Mouse (Mus musculus) neural tube, embryonic 12.5 days (tissue): ENCODE data around the gene Ctsk. TPM values are rescaled to one million over a fixed set of nuclear protein-coding genes. Genes with fewer than 3 reads are reported as not detected.
A peak's percentile ranks its signal among the peaks of the same experiment; 100 is the strongest.

ENCODE experiments used
- ATAC-seq: fragments of 200-750 bp; cut with Nextera tagmentation; 2 replicates; pipeline ENCODE4 v1.8.0; 2017; ENCODE audit warnings: low read depth, mild to moderate bottlenecking, moderate TSS enrichment, moderate library complexity; ENCODE audit not compliant: low FRiP score
- H3K27ac ChIP-seq: fragments of 300-500 bp; sonication (generic); 2 replicates; pipeline ENCODE4 v1.5.1; 2016
- H3K27me3 ChIP-seq: fragments of 300-500 bp; sonication (generic); replicated peaks from 2 replicates; pipeline ENCODE4 v1.6.1; 2016; ENCODE audit warnings: mild to moderate bottlenecking
- H3K36me3 ChIP-seq: fragments of 300-500 bp; sonication (generic); 2 replicates; pipeline ENCODE4 v1.6.1; 2016; ENCODE audit warnings: mild to moderate bottlenecking
- H3K4me1 ChIP-seq: fragments of 300-500 bp; sonication (generic); 2 replicates; pipeline ENCODE4 v1.6.1; 2016
- H3K4me2 ChIP-seq: fragments of 300-500 bp; sonication (generic); replicated peaks from 2 replicates; pipeline ENCODE4 v1.6.1; 2016; ENCODE audit warnings: mild to moderate bottlenecking
- H3K4me3 ChIP-seq: fragments of 300-500 bp; sonication (generic); 2 replicates; pipeline ENCODE4 v1.5.1; 2016
- H3K9ac ChIP-seq: fragments of 300-500 bp; sonication (generic); 2 replicates; pipeline ENCODE4 v1.6.1; 2016; ENCODE audit warnings: mild to moderate bottlenecking
- H3K9me3 ChIP-seq: fragments of 300-500 bp; sonication (generic); 2 replicates; pipeline ENCODE4 v1.6.1; 2016; ENCODE audit warnings: mild to moderate bottlenecking
- WGBS: fragments of 180-500 bp; shearing (Covaris S2); methylation state at CpG from one replicate; pipeline ENCODE4 v1.1.7; 2016; 5-methylcytosine and 5-hydroxymethylcytosine counted together
- polyA plus RNA-seq: library from polyadenylated mRNA; unstranded; fragments of >200 nt; fragmentation: Nextera tagmentation; extraction: Ambion mirVana; gene quantifications from 2 replicates; pipeline ENCODE4 v1.2.1, GENCODE M21; 2016

Gene Ctsk
- polyA plus RNA-seq, 1 experiment from 2014 or later: 12.3 TPM

DNA sequence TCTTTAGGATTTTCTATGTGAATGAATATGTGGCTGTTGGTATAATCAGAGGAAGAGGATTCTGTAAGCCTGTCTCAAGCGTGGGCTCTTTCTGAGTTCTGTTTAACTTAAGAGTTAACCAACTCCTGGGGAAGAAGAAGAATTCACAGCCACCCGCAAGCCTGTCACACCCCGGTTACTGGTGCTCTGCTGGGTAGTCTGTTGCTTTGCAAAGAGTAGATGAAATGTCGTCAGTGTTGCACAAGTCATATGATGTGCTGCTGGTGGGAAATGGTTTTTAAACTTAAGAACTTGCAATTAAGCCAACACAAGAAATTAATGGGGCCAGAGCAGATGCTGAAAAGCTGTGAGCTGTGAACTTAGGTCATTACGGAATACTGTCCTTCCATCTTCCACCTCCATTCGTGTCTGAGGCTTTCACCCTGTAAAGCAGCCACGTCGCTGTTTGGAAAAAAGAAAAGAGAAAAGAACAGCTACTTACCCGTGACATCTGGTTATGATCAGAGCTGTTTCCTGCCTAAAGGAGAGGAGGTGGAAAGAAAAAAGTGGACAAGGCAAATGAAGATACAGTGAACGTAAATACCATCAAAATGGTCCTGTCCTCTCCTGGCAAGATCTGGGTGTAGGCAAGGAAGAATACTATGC is 562 bp downstream of the Ctsk start:
- Histone ChIP-seq H3K9me3 (no peaks in the 10 kb centered on the region), H3K9ac (no peak overlapping the region), H3K27me3 (no peaks in the 10 kb centered on the region), H3K4me1 (peaks cover 9% of the 10 kb centered on the region), H3K36me3 (peaks cover 18% of the 10 kb centered on the region), H3K4me2 (no peak overlapping the region), H3K4me3 (no peak overlapping the region), H3K27ac (no peak overlapping the region)
- WGBS: 74% methylated on average over 10 of the region's 10 CpGs
- ATAC-seq: no peak

DNA sequence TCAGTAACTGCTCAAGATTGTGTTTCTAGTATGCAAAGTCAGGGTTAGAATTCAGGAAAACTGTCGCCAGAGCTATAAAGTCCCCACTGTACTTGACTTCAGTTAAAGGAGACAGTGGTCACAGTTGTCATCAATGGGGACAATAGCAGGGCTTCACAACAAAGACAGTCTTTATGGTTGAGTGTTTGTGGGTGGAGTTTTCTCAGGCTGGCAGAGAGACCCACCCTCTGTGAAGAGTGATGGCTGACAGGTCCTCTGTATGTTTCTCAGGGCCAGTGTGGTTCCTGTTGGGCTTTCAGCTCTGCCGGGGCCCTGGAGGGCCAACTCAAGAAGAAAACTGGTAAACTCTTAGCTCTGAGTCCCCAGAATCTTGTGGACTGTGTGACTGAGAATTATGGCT is 3.3 kb downstream of the Ctsk start:
- Histone ChIP-seq H3K36me3 (peaks cover 10% of the 10 kb centered on the region; the same call in 1 of the 2 replicates), H3K9me3 (no peaks in the 10 kb centered on the region), H3K27me3 (no peaks in the 10 kb centered on the region), H3K4me2 (peak overlapping the region; percentile 30), H3K4me3 (no peak overlapping the region), H3K27ac (no peak overlapping the region), H3K4me1 (peaks cover 9% of the 10 kb centered on the region), H3K9ac (no peak overlapping the region)
- peak; percentile 56; the same call in 1 of the 2 replicates for ATAC-seq
- 7% methylated on average over 2 of the region's 2 CpGs for WGBS

DNA sequence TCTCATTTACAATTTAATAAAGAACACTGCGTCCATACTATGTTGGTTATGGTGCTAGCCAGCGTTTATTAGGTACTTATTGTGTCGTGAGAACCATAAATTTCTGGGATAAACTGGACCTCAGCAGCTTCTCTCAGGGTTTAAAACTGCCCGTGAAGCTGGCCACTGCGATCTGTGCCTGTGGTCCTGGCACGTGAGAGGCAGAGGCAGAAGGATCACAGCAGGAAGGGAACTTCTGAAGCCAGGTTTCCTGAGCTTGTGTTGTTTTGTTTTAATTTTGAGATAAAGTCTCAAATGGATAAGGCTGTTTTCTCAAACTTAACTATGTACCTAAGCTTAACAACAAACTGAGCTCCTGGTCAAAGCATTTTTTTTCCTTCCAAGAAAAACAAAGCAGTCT is 10.3 kb downstream of the Ctsk start:
- H3K4me3 ChIP-seq: no peak overlapping the region
- no peaks in the 10 kb centered on the region for H3K27me3 ChIP-seq
- no peaks in the 10 kb centered on the region for H3K9me3 ChIP-seq
- ATAC-seq: no peak
- H3K4me1 ChIP-seq: no peaks in the 10 kb centered on the region
- peaks cover 10% of the 10 kb centered on the region; the same call in 1 of the 2 replicates for H3K36me3 ChIP-seq
- no peak overlapping the region for H3K9ac ChIP-seq
- no peak overlapping the region for H3K27ac ChIP-seq
- 77% methylated on average over 6 of the region's 6 CpGs for WGBS
- H3K4me2 ChIP-seq: no peak overlapping the region

DNA sequence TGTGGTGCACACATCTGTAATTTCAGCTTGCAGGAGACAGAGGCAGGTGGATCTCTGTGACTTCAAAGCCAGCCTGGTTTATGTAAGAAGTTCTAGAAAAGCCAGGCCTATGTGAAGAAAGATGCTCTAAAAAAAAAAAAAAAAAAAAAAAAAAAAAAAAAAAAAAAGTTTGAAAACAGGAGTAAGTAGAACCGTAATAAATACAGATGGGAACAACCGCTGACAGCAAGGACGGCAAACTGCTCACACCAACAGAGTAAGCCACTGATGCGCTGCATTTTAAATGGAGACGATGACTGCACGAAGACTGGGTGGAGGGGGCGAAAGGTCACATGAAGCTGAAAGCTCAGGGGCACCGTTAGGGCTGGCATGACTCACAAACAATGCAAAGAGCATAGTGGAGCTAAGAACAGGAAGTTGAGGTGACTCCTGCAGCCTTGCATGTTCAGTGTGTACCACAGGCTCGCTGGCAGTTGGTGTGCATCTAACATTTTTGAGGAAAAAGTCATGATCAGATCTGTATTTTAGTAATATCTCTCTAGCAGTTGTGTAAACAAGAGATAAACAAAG is 12.6 kb downstream of the Ctsk start:
- Histone ChIP-seq H3K27me3 (no peaks in the 10 kb centered on the region), H3K9me3 (no peaks in the 10 kb centered on the region), H3K36me3 (peaks cover 6% of the 10 kb centered on the region; the same call in 1 of the 2 replicates), H3K9ac (no peak overlapping the region), H3K4me1 (no peaks in the 10 kb centered on the region), H3K4me2 (no peak overlapping the region), H3K4me3 (no peak overlapping the region), H3K27ac (no peak overlapping the region)
- no peak for ATAC-seq
- 70% methylated on average over 9 of the region's 9 CpGs for WGBS

DNA sequence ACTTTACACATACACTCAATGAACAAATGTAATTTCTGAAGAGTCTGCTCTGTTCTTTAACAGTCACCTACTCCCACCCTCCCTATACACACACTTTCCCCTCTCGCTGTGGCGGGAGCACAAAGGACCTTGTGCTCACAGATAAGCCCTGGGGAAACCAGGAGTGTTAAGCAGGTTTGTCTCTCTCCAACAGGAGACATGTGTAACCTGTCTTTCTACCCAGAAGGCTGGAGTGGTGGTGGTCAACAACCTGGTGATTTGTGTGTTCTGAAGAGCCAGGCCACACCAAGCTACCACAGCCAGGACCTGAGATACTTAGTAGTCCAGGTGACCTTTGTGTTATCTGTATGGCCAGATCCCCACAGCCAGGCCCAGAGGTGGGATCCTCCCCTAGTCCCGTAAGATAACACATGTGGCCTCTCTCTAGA is 17.6 kb downstream of the Ctsk start:
- Histone ChIP-seq H3K9ac (no peak overlapping the region), H3K36me3 (no peaks in the 10 kb centered on the region), H3K27ac (no peak overlapping the region), H3K4me2 (no peak overlapping the region), H3K27me3 (no peaks in the 10 kb centered on the region), H3K9me3 (no peaks in the 10 kb centered on the region), H3K4me1 (no peaks in the 10 kb centered on the region), H3K4me3 (no peak overlapping the region)
- 87% methylated on average over 3 of the region's 3 CpGs for WGBS
- ATAC-seq: no peak

DNA sequence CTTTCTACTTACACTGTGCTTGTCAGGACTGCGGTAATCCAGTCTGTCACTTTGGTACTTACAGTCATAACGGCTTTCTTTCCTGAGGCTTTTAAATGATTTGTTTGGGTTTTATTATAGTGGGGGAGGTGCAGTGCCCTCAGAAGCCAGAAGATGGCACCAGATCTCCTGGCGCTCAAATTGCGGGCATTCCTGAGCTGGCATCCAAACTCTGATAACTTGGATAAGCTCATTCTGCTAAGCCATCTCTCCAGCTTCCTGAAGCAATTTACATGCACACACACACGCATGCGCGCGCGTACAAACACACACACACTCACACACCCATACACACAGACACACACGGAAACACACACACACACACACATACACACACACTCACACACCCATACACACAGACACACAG is 18.4 kb downstream of the Ctsk start:
- Histone ChIP-seq H3K4me2 (no peak overlapping the region), H3K27ac (no peak overlapping the region), H3K27me3 (no peaks in the 10 kb centered on the region), H3K4me3 (no peak overlapping the region), H3K9me3 (no peaks in the 10 kb centered on the region), H3K4me1 (no peaks in the 10 kb centered on the region), H3K9ac (no peak overlapping the region), H3K36me3 (no peaks in the 10 kb centered on the region)
- ATAC-seq: no peak
- 33% methylated on average over 10 of the region's 10 CpGs for WGBS

DNA sequence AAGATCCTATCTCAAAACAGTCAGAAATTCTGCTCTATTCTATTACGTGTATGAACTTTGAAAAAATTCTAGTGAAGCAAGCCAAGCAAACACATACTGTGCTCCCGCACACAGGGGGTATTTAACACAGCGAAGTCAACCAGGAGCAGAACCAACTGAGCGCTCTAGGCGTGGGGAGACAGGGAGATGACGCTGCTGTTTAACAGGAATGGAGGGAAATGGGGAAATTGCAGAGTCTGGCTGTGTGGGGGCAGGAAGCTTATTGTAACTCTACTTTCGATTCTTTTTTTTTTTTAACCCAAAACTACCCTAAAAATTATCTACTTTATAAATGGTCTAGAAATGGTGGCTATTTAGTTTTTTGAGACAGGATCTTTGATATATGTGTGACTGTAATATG is 19.8 kb downstream of the Ctsk start:
- 87% methylated on average over 7 of the region's 7 CpGs for WGBS
- Histone ChIP-seq H3K9me3 (no peaks in the 10 kb centered on the region), H3K27ac (no peak overlapping the region), H3K4me2 (no peak overlapping the region), H3K36me3 (no peaks in the 10 kb centered on the region), H3K27me3 (no peaks in the 10 kb centered on the region), H3K4me3 (no peak overlapping the region), H3K9ac (no peak overlapping the region), H3K4me1 (no peaks in the 10 kb centered on the region)
- no peak for ATAC-seq

DNA sequence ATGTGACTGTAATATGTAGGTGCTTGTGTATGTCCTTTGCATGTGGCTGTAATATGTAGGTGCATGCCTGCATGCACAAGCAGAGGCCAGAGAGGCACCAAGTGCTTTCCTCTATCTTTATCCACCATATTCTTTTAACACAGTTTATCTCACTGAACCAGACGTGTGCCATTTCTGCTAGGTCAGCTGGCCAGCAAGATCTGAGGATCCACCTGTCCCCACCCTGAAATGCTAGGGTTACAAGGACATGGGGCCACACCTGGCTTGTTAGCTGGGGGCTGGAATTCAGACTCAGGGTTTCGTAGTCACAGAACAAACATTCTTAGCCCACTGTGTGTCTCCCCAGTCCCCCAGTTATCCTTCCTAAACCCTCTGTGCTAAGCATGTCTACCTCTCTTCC is 20.3 kb downstream of the Ctsk start:
- Histone ChIP-seq H3K27me3 (no peaks in the 10 kb centered on the region), H3K9me3 (no peaks in the 10 kb centered on the region), H3K4me3 (no peak overlapping the region), H3K4me1 (no peaks in the 10 kb centered on the region), H3K9ac (no peak overlapping the region), H3K36me3 (no peaks in the 10 kb centered on the region), H3K27ac (no peak overlapping the region), H3K4me2 (no peak overlapping the region)
- WGBS: 91% methylated on average over 2 of the region's 2 CpGs
- no peak for ATAC-seq

DNA sequence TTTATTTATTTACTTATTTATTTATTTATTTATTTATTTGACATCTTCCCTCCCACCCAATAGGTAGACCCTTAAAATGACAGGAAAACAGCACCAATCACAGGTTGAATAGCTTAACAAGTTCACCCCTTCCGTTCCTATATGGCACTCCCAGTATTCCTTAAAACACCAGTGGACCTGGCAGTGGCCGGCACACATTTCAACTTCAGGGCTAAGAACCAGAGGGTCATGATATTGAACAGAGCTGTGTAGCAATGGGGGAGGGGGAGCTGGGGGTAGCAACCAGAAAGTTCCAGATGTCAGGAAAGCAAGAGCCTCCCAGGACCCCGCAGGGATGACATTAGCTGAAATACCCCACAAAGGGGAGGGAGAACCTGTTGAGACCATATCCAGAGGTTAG is 21.0 kb downstream of the Ctsk start:
- Histone ChIP-seq H3K36me3 (no peaks in the 10 kb centered on the region), H3K9ac (no peak overlapping the region), H3K27me3 (no peaks in the 10 kb centered on the region), H3K4me2 (no peak overlapping the region), H3K27ac (no peak overlapping the region), H3K9me3 (no peaks in the 10 kb centered on the region), H3K4me1 (no peaks in the 10 kb centered on the region), H3K4me3 (no peak overlapping the region)
- no peak for ATAC-seq
- 86% methylated on average over 3 of the region's 3 CpGs for WGBS

DNA sequence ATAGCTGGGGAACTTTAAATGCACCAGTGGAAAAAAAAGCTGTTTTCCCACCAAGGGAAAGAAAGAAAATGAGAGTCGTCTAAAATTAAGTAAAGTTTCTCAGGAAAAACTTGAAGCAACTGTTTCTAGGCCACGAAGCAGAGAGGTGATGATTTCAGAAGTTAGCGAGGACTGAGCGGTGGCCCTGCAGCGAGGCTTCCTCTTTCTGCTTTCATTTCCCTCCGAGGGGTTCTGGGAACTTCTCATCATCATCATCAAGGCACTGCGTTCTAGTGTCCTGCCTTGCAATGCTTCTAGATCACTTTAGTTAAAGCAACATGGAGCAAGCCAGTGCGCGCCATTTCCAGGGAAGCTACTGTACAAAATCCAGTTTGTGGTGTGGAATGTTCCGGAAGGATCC is 22.1 kb downstream of the Ctsk start:
- Histone ChIP-seq H3K36me3 (no peaks in the 10 kb centered on the region), H3K4me3 (no peak overlapping the region), H3K9me3 (no peaks in the 10 kb centered on the region), H3K4me2 (no peak overlapping the region), H3K9ac (no peak overlapping the region), H3K27ac (no peak overlapping the region), H3K4me1 (no peaks in the 10 kb centered on the region), H3K27me3 (no peaks in the 10 kb centered on the region)
- no peak for ATAC-seq
- 89% methylated on average over 10 of the region's 10 CpGs for WGBS

DNA sequence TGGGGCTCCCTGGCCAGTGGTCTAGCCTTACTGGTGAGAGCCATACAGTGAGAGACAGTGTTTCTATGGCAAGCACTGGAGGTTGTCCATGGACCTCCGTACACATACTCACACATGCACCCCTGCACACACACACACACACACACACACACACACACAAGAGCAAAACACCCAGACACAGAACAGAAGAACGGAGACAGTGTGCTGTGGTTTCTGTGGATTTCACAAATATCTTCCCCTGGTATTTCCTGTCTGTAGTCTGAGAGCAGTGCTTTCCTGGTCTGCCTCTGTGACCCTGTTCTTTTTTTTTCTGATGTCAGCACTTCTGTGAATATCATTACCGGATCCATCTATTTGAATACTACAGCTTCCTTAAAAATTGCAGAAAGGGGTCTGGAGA is 24.6 kb downstream of the Ctsk start:
- no peak for ATAC-seq
- H3K9me3 ChIP-seq: no peaks in the 10 kb centered on the region
- H3K4me1 ChIP-seq: no peaks in the 10 kb centered on the region
- no peaks in the 10 kb centered on the region for H3K36me3 ChIP-seq
- H3K27ac ChIP-seq: no peak overlapping the region
- H3K4me3 ChIP-seq: no peak overlapping the region
- 81% methylated on average over 3 of the region's 3 CpGs for WGBS
- H3K9ac ChIP-seq: no peak overlapping the region
- H3K4me2 ChIP-seq: no peak overlapping the region
- no peaks in the 10 kb centered on the region for H3K27me3 ChIP-seq

DNA sequence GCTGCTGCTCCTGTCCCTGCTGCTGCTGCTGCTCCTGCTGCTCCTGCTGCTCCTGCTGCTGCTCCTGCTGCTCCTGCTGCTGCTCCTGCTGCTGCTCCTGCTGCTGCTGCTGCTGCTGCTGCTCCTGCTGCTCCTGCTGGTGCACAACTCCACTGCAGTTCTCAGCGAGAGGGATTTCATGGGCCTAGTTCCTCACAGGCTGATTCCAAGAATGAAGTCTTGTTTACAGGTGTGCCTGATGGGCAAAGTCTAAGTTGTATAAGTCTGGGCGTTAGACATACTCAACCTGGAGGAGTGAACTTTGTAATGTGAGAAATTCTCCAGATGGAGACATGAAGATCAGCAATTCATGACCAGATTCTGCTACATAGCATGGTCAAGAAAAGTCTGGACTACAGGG is 25.6 kb downstream of the Ctsk start:
- Histone ChIP-seq H3K36me3 (no peaks in the 10 kb centered on the region), H3K4me1 (no peaks in the 10 kb centered on the region), H3K27ac (no peak overlapping the region), H3K4me3 (no peak overlapping the region), H3K4me2 (no peak overlapping the region), H3K27me3 (no peaks in the 10 kb centered on the region), H3K9ac (no peak overlapping the region), H3K9me3 (no peaks in the 10 kb centered on the region)
- 78% methylated on average over 2 of the region's 2 CpGs for WGBS
- no peak for ATAC-seq

DNA sequence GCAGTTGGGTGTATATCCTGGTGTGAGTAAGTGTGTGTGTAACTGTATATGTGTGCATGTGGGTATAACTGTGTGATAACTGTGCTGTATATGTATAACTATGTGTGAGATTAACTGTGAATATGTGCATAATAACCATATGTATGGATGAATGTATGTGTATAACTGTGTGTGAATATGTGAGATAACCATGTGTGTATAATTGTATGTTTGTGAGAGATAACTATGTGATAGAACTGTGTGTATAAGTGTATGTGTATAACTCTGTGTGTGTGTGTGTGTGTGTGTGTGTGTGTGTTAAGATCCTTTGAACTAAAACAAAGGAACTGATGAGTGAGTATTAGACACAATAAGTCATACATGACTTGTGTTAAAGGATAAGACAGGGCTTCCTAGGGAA is 27.1 kb downstream of the Ctsk start:
- Histone ChIP-seq H3K36me3 (no peaks in the 10 kb centered on the region), H3K4me3 (no peak overlapping the region), H3K4me2 (no peak overlapping the region), H3K27me3 (no peaks in the 10 kb centered on the region), H3K9me3 (no peaks in the 10 kb centered on the region), H3K4me1 (no peaks in the 10 kb centered on the region), H3K27ac (no peak overlapping the region), H3K9ac (no peak overlapping the region)
- ATAC-seq: no peak
